Mouse (Mus musculus) urinary bladder, postnatal 25 days (tissue): ENCODE data around the gene Olfr549.

Experiments used
- DNase-seq: peaks from one replicate; pipeline ENCODE4 v3.0.0; 2022; ENCODE audit warnings: low spot score

The Olfr549 gene

GRCm38 (mm10) chr7:102549570-102549969 is at the start of gene Olfr549:
Gene Olfr549, plus strand, starts transcription at chr7:102549870.
- no peak for DNase-seq

- no peak for DNase-seq
Measured at GRCm38 (mm10) chr7:102501986-102502385, 47.7 kb upstream of the Olfr549 start.

DNA sequence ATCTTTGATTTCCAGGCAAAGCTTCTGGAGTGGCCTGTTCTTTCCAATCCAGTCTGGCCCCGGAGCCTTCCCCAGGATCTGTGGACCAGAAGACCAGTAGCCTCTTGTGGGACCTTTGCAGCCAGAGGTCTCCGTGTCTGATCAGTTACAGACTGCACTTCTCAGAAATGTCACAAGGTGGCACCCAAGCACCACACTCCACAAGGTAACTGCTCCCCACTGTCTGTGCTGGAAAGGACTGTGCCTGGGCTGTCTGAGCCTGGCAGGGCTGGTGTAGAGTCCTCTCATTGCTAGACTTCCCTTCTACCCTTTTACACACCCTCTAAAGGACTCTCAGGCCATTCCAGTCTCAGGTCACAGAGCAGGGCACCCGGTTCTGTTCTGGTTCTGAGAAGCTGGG is 42.8 kb upstream of the Olfr549 start:
- DNase-seq = peak; percentile 54

GRCm38 (mm10) chr7:102508066-102508465 is 41.6 kb upstream of the Olfr549 start:
- no peak for DNase-seq

DNA sequence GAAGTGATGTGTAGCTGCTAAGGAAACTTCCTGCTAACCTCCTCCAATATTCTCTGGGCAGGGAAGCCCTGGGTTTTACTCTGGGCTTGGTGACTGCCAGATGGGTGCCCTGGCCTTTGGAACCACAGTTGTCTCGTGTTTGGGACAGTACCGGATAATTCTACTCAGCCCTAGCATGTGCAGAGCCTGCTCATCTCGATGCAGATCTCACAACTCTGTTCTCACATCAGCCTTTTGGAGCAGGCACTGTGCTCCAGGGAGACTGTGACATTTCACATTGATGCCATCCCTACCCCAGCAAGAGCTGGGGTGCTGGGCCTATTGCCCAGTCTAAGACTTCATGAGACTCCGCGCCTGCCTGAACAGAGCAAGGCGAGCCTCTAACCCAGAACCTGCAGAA is 41.0 kb upstream of the Olfr549 start:
- no peak for DNase-seq

DNA sequence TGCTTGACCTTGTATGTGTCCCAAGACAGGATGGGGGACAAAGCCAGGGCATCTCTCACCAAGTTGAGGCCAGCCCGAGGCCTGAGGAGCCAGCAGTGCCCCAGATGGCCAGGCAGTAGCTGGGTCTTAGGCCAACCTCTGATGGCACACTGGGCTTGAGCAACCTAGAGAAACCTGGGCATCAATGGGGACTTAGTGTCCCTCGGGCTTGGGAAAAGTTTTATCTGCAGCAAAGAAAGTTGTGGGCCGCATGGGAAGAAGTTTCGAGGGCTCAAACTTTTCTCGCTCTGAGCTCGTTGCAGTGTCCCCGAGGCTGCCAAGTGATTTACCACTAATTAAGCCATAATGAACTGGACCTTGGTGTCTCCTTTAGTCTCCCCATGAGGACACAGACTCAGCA is 39.9 kb upstream of the Olfr549 start:
- no peak for DNase-seq

GRCm38 (mm10) chr7:102511927-102512326 is 37.7 kb upstream of the Olfr549 start:
- no peak for DNase-seq

DNA sequence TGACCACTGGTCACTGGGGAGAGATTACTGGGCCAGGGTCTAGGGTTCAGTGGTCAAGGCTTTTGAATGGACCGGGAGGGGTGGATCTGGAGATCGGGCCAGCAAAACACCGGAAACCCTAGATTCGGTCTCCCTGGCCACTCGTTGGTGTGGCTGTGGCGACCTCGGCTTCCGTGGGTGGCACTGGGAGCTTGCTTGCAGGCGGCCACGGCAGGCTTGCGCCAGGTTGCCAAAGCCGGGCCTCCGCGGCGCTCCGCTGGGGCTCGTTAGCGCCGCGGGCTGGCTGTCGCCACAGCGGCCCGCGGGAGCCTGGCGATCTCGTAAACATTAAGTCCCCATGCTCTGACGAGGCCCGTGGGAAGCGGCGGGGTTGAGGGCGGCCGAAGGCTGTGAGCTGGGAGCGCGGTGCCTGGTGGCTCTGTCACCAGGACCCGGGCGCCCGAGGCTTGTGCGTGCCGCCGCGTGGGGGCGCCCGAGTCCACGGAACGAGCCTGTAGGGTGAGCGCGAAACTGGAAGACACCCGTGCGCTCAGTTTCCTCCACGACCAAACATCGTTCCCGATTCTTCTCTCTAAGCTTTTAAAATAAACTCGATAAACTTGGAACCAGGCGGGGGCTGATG is 36.7 kb upstream of the Olfr549 start:
- peak; percentile 95 for DNase-seq

DNA sequence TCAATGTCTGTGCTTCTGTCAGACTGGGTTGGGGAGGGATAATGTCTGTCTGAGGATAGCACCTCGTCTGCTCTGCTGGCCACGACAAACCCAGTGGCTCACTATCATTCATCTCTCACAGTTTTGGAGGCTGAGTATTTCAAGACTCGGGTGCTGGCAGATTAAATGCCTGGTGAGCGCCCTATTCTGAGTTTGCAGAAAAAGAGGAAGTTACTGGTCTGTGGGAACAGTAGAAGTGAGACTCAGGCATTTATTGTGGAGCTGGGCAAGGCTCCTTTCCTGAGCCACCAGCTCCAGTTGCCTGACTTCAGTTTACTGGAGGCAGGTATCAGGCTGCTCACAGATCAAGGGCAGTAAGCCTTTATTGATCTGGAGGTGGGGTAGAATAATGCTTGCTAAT is 35.5 kb upstream of the Olfr549 start:
- no peak for DNase-seq

GRCm38 (mm10) chr7:102516261-102517050 is 33.2 kb upstream of the Olfr549 start:
- DNase-seq = no peak

- DNase-seq = no peak
Measured at GRCm38 (mm10) chr7:102517051-102517335, 32.7 kb upstream of the Olfr549 start.

DNA sequence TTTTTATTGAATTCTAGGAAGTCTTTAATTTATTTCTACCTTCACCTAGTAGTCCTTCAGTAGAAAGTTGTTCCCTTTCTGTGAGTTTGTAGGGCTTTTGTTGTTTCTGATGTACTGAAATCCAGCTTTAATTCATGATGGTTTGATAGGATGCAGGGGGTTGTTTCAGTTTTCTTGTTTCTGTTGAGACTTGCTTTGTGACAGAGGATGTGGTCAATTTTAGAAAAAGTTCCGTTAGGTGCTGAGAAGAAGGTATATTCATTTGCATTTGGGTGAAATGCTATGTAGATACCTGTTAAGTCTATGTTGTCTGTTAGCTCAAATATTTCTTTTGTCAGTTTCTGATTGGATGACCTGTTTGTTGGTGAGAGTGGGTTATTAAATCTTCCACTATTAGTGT is 20.6 kb upstream of the Olfr549 start:
- DNase-seq = no peak

- DNase-seq = no peak
Measured at GRCm38 (mm10) chr7:102534449-102534848, 15.2 kb upstream of the Olfr549 start, which contains the start of gene Olfr547. Gene Olfr547, plus strand, starts transcription at chr7:102534749.

- DNase-seq = no peak
Measured at GRCm38 (mm10) chr7:102540596-102540995, 9.1 kb upstream of the Olfr549 start, which contains the start of gene Olfr548-ps1. Gene Olfr548-ps1, plus strand, starts transcription at chr7:102540896.

- no peak for DNase-seq
Measured at GRCm38 (mm10) chr7:102541251-102541650, 8.4 kb upstream of the Olfr549 start.

DNA sequence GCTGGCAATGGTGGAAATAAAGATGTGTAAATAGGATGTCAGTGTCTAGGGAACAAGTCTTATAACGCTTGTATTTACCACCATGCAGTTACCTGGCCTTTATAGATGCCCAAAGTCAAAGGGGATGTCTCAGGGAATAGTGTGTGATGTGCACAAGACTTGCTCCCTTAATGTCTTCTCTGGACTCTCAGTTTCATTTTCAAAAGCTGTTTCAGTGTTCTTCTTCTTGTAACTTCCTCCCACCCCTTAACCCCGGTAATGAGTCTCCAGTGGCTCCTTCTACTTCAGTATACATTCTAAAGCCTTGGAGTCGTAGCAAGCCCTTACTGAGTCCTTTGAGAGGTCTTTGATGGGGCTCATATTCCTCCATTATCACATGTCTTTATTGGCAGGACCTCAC is 3.6 kb downstream of the Olfr549 start:
- DNase-seq = no peak

GRCm38 (mm10) chr7:102564999-102565997 is 15.6 kb downstream of the Olfr549 start, which contains the start of gene Trim21:
Gene Trim21, minus strand, starts transcription at chr7:102565486.
- peak; percentile 78 for DNase-seq

GRCm38 (mm10) chr7:102566219-102566618 is 16.5 kb downstream of the Olfr549 start:
- DNase-seq = no peak

DNA sequence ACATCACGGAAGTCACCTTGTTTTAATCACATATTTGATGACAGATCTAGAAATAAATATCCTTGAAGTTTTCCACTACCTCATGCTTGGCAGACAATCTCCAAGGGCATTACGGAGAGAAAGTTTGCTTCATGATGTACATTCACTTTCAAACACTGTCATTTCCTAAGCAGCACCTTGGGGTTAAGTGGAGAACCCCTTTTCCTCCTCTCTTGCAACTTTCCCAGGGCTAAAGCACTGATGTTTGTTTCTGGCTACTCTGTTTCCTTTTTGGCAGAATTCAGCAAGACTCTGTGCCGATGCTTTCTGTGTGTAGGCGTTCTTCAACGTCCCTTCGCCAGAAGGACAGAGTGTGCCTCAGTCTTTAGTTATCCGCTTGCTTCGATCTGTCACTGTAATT is 21.5 kb downstream of the Olfr549 start, which contains the start of gene Olfr550:
Olfr550 (plus strand) TSS at position 301 of the 400 bp plus-strand sequence.
- no peak for DNase-seq

DNA sequence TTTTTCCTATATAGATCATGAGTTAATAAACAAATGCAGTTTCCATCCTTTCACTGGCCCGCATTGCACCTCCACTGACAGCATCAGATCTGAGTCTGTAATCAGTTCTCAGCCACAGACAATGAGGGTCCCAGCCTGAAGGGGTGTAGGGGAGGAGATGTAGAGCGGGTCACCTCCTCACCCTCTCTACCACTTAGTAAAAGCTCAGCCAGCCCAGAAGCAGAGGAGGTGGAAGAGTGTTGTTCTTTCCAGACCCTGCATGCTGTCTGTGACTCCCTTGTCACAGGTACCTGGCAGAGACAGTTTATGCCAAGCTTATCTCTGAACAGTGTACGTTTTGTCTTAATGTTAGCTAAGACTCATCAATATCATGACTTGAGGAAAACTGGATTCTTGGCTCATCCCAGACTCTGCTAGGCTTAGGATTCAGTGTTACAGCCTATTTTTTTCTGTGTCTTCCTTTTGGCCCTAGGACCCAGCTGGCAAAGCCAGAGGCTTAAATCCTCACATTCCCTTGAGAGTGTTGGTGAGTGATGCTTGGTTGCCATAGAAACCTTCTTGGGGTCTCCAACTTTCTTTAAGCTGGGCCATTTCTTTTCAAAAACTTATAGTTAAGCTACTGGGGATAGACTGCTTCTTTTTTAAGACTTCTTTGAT is 23.6 kb downstream of the Olfr549 start:
- no peak for DNase-seq

DNA sequence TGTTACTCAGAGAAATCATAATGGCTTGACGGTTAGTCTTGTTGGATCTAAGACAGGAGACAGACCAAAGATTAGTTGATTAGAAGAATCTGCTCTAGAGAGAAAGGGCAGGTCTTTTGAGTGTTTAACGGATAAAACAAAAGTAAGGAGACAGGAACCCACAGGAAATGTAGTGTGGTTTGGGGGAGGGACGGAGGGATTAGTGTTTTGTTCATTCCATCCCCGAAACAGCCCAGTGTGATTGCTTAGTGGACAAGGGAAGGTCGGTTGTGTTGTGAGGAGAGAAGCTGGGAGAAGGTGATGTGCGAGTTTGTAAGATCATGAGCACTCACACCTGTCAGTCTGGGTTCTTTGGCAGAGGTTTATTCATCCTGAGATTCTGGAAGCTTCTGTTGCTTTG is 26.3 kb downstream of the Olfr549 start:
- no peak for DNase-seq

- DNase-seq = no peak
Measured at GRCm38 (mm10) chr7:102591786-102592185, 42.1 kb downstream of the Olfr549 start, which contains the start of gene Olfr551. Gene Olfr551, minus strand, starts transcription at chr7:102591886.
